Mouse (Mus musculus): ENCODE measurements around the gene Lrch3.
A peak's percentile ranks its signal among the peaks of the same experiment; 100 is the strongest.
"Not testable (repeated sequence)": the region's sequence is repeated elsewhere in the genome, so short reads cannot be mapped to it uniquely, and the experiment has no call there.

Gene Lrch3

DNA sequence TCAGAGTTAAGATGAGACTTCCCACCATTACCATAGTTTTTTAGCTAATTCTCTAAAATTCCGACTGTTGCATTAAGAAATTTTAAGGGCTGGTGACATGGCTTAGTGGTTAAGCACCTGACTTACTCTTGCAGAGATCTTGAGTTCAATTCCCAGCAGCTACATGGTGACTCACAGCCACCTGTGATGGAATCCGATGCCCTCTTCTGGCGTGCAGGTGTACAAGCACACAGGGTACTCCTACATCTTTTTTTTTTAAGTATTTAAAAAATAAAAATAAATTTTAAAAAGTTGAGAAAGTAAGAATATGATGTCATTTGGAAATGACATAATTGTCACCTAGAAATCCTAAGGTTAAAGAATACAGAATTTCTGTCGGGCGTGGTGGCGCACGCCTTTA is 25.9 kb upstream of the Lrch3 start:
- peak; percentile 70 for DNase-seq (ENCODE audit: low read depth, low spot score)

DNA sequence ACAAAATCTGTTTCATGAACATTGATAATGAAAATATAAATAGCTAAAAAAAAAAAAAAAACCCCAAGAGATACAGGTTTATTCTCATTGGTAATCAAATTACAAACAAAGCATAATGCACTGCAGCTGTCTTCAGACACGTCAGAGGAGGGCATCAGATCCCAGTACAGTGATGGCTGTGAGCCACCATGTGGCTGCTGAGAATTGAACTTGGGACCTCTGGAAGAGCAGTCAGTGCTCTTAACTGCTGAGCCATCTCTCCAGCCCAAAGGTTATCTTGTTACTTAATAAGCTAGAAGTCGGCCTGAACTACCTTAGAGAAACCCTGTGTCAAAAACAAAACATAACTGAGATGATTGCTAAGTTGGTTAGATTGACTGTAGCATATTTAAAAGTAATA is 24.0 kb upstream of the Lrch3 start:
- Histone ChIP-seq H3K27me3 (ENCODE audit: control insufficient read depth, insufficient read depth, low read length, poor library complexity, severe bottlenecking) (no peaks in the 10 kb centered on the region), H3K36me3 (ENCODE audit: control insufficient read depth, insufficient read depth, low read length, poor library complexity, severe bottlenecking) (0 out of 2 replicates have a peak, but pooled peaks cover 2% of the 10 kb centered on the region)
- DNase-seq (ENCODE audit: low read depth, low spot score), result no peak

More for the DNA sequence above, 25.9 kb upstream of the Lrch3 start:
- Histone ChIP-seq H3K27me3 (ENCODE audit: control insufficient read depth, insufficient read depth, low read length, poor library complexity, severe bottlenecking) (no peaks in the 10 kb centered on the region), H3K36me3 (ENCODE audit: control insufficient read depth, insufficient read depth, low read length, poor library complexity, severe bottlenecking) (peaks cover 2% of the 10 kb centered on the region; the same call in 1 of the 2 replicates)

DNA sequence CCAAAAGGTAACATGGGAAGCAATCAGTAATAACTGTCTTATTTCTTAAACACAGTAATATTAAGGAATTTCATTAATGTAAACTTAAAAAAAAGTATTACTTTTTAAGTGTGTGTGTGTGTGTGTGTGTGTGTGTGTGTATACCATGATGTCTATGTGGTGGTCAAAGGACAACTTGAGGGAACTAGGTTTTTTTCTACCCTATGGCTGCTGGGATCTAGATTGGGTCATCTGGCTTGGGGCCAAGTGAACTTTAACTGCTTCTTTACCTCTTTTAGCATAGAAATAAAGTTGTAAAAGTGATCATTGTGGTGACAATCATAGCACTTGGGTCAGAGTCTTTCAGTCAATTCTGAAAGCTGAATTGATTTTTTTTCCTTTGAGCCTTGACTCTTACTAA is 17.8 kb upstream of the Lrch3 start:
- no peak for DNase-seq (ENCODE audit: low read depth, low spot score)
- H3K36me3 ChIP-seq (ENCODE audit: control insufficient read depth, insufficient read depth, low read length, poor library complexity, severe bottlenecking), result peaks cover 5% of the 10 kb centered on the region; the same call in 1 of the 2 replicates
- H3K27me3 ChIP-seq (ENCODE audit: control insufficient read depth, insufficient read depth, low read length, poor library complexity, severe bottlenecking), result no peaks in the 10 kb centered on the region

DNA sequence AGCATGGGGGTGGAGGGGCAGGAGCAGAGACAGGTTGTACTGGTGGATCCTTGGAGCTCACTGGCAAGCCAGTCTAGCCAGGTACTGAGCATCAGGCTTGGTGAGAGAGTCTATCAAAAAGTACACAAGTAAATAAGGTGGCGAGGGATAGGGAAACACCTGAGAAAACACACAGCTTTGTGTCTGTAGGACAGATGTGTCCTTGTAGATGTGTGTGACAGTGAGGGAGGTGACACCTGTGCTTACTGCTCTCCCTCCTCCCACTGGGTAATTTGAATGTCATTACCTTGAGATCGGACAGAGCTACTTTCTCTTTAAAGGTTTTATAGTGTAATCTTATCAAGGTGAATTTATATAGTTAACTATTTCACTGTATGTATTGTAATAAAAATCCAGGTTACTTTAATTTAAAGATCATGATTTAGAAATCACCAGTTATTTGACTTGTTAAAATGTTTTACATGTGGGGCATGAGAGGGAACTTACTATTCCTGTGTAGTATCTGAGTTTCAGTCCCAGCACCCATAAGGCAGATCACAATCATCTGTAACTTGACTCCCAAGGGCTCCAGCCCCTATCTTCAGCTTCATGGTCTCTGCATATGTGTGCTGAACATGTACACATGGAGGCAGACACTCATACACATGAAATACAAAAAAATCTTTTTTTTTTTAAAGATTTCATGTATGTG is 12.4 kb upstream of the Lrch3 start:
- Histone ChIP-seq H3K27me3 (ENCODE audit: control insufficient read depth, insufficient read depth, low read length, poor library complexity, severe bottlenecking) (no peaks in the 10 kb centered on the region), H3K36me3 (ENCODE audit: control insufficient read depth, insufficient read depth, low read length, poor library complexity, severe bottlenecking) (peaks cover 3% of the 10 kb centered on the region; the same call in 1 of the 2 replicates)
- DNase-seq (ENCODE audit: low read depth, low spot score), result no peak

DNA sequence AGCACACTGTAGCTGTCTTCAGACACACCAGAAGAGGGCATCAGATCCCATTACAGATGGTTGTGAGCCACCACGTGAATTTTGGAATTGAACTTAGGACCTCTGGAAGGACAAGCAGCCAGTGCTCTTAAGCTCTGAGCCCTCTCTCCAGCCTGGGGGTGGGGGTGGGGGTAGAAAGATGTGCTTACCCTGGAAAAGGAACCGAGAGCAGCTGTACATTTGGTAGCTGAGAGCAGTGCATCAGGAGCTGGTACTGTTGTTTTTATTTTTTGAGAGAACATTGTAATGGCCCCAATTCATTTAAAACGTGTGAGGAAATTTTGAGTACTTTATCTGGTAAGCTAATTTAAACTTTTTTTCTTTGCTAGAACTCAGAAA is 11.9 kb upstream of the Lrch3 start:
- DNase-seq (ENCODE audit: low read depth, low spot score), result no peak
- Histone ChIP-seq H3K27me3 (ENCODE audit: control insufficient read depth, insufficient read depth, low read length, poor library complexity, severe bottlenecking) (no peaks in the 10 kb centered on the region), H3K36me3 (ENCODE audit: control insufficient read depth, insufficient read depth, low read length, poor library complexity, severe bottlenecking) (peaks cover 7% of the 10 kb centered on the region; the same call in 1 of the 2 replicates)

DNA sequence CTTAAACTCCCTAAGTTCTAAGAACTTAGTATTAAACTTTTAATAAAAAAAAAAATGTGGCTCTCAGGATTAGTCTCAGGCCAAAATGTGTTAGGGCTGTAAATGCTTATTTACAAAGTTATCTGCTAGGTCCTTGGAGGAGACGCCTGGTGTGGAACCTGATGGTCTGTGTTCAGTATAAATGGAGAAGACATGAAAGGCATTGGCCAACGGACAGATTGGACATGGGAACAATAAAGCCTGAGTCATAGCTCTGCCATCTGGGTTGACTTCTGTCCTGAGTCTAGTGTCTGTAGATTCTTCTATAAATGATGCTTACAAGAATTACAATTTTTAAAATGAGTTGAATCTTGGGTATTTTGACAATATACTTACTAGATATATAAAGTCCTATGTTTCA is 7.7 kb upstream of the Lrch3 start:
- no peak for DNase-seq (ENCODE audit: low read depth, low spot score)
- Histone ChIP-seq H3K27me3 (ENCODE audit: control insufficient read depth, insufficient read depth, low read length, poor library complexity, severe bottlenecking) (no peaks in the 10 kb centered on the region), H3K36me3 (ENCODE audit: control insufficient read depth, insufficient read depth, low read length, poor library complexity, severe bottlenecking) (peaks cover 5% of the 10 kb centered on the region; the same call in 1 of the 2 replicates)

DNA sequence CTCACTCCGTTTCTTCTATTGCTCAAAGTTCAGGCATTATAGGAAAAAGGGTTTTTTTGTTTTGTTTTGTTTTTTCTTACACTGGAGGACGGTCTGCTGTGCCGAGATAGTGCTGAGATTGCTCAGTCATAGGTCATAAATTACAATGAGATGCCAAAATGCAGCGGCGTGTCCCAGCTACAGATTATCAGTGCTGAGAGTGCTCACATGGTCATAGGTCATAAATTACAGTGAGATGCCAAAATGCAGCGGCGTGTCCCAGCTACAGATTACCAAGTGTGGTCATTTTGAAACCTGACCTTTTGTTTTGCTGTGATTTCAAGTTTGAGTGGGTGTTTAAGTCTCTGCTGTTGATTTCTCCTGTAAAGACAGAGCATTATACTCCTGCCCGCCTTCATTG is 7.2 kb upstream of the Lrch3 start:
- DNase-seq (ENCODE audit: low read depth, low spot score), result no peak
- Histone ChIP-seq H3K27me3 (ENCODE audit: control insufficient read depth, insufficient read depth, low read length, poor library complexity, severe bottlenecking) (no peaks in the 10 kb centered on the region), H3K36me3 (ENCODE audit: control insufficient read depth, insufficient read depth, low read length, poor library complexity, severe bottlenecking) (peaks cover 5% of the 10 kb centered on the region; the same call in 1 of the 2 replicates)

DNA sequence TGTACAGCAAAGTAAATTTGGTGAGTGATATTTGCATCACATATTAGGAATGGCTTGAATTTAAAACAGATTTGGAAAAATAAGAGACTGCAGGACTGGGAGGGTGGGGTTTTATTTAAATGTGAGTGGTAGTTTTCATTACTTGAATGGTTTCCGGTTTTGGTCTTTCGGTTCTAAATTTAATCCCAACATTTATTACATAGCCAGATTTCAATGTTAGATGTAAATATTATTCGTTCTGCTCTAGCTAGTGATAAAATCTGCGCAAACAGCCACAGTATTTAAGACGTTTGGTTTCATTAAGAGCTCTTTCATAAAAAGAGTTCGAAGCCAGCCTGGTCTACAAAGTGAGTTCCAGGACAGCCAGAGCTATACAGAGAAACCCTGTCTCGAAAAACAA is 688 bp upstream of the Lrch3 start:
- H3K36me3 ChIP-seq (ENCODE audit: control insufficient read depth, insufficient read depth, low read length, poor library complexity, severe bottlenecking), result no peaks in the 10 kb centered on the region
- DNase-seq (ENCODE audit: low read depth, low spot score), result no peak
- H3K27me3 ChIP-seq (ENCODE audit: control insufficient read depth, insufficient read depth, low read length, poor library complexity, severe bottlenecking), result no peaks in the 10 kb centered on the region

DNA sequence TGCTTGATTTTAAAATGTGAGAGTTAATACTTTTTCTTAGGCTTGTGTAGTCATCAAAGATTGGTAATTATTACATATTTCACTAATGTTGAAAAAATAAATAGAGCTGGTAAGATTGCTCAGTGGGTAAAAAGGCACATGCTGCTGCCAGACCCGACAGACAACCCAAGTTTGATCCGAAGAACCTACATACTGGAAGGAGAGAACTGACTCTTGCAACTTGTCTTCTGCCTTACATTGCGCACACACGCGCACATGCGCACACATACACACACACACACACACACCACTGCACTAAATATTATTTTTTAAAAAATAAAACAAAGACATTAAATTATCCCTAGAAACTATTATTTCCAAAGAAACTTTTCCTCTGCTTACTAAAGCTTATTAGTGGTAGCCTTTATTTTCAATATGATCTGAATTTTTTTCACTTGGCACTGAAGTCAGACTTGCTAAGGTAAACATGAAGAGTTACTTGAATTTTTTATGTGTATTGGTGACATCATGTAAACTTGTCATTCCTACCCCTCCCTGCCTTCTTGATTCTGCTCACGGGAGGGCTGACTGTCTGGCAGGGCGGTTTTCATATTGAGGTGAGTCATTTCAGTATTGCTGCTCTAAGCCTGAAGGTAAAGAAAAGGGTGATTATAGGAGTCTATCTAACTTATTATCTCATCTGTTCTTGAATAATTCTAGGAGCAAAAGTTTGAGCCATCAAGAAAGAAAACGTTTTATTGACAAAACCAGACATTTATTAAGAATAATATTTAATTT is 1.6 kb downstream of the Lrch3 start:
- peak; percentile 16 for DNase-seq (ENCODE audit: low read depth, low spot score)
- H3K36me3 ChIP-seq (ENCODE audit: control insufficient read depth, insufficient read depth, low read length, poor library complexity, severe bottlenecking), result 0 out of 2 replicates have a peak, but pooled peaks cover 2% of the 10 kb centered on the region
- no peaks in the 10 kb centered on the region for H3K27me3 ChIP-seq (ENCODE audit: control insufficient read depth, insufficient read depth, low read length, poor library complexity, severe bottlenecking)

DNA sequence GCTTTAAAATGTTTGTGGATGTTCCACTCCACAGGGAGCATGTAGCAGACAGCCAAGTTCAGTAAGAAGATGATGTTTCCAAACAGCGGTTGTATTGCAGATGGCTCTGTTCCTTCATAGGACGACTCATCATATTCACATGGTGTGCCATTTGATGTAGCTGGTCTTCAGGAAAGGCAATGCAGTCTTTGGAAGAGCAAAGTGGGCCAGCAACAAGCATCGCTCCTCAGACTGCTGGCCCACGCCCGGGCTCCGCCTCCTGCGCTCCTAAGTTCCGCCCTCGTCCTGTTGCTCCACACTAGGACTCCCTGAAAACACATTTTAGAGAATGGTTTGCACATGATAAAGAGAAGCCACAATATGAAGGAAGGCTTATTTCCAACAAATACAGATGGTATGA is 12.7 kb downstream of the Lrch3 start:
- not testable (repeated sequence) for H3K36me3 ChIP-seq (ENCODE audit: control insufficient read depth, insufficient read depth, low read length, poor library complexity, severe bottlenecking); DNase-seq (ENCODE audit: low read depth, low spot score); H3K27me3 ChIP-seq (ENCODE audit: control insufficient read depth, insufficient read depth, low read length, poor library complexity, severe bottlenecking)

DNA sequence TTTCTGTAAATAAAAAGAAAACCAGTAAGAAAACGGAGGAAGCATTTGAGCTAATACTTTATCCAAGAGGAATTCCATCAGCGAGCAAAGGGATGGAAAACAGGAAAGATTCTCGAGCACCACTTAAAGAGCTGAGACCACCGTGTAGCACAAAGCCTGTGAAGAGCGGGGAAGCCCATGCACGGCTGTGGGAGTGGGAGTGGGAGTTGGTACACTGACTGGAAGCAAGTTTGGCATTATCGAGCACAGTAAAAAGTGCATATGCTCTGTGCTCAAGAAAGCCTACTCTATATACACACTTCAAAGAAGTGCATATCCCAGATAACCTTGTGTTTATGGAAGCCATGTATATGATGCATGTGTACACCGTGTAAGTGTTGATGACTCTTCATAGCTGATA is 13.1 kb downstream of the Lrch3 start:
- Histone ChIP-seq H3K36me3 (ENCODE audit: control insufficient read depth, insufficient read depth, low read length, poor library complexity, severe bottlenecking) (no peaks in the 10 kb centered on the region), H3K27me3 (ENCODE audit: control insufficient read depth, insufficient read depth, low read length, poor library complexity, severe bottlenecking) (no peaks in the 10 kb centered on the region)
- DNase-seq (ENCODE audit: low read depth, low spot score), result no peak

DNA sequence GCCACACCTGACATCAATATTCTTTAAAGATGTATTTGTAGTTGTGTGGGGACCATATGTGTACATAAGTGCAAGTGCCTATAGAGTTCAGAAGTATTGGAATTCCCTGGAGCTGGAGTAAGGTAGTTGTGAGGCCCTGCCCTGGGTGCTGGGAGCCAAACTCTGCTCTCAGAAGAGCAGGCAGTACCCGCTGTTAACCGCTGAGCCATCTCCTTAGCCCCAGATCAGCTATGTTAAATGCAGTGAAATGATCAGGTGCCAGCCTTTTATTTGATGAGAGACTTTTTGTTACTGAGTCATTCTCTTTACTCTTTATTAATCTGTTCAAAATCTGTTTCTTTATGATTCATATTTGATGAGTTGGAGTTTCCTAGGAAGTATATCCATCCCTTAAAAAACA is 16.0 kb downstream of the Lrch3 start:
- no peaks in the 10 kb centered on the region for H3K36me3 ChIP-seq (ENCODE audit: control insufficient read depth, insufficient read depth, low read length, poor library complexity, severe bottlenecking)
- no peaks in the 10 kb centered on the region for H3K27me3 ChIP-seq (ENCODE audit: control insufficient read depth, insufficient read depth, low read length, poor library complexity, severe bottlenecking)
- DNase-seq (ENCODE audit: low read depth, low spot score), result no peak

DNA sequence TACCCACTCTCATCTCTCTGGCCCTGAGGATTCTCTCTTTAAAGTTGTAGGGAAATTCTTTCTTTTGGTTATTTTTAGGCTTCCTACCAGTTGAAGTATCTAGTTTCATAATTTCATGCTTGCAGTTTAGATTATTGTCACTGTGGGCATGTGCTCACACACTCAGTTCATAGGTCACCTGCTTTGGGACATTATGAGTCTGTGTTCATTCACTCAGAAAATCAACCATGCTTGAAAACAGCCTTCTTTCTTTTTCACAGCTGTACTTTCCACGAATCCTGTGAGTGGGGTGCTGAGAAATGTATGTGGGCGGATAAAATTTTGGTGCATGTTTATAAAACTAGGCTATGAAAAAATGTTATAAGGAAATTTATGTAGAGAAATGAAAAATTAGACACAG is 20.6 kb downstream of the Lrch3 start:
- H3K36me3 ChIP-seq (ENCODE audit: control insufficient read depth, insufficient read depth, low read length, poor library complexity, severe bottlenecking), result no peaks in the 10 kb centered on the region
- no peaks in the 10 kb centered on the region for H3K27me3 ChIP-seq (ENCODE audit: control insufficient read depth, insufficient read depth, low read length, poor library complexity, severe bottlenecking)
- DNase-seq (ENCODE audit: low read depth, low spot score), result peak; percentile 64

DNA sequence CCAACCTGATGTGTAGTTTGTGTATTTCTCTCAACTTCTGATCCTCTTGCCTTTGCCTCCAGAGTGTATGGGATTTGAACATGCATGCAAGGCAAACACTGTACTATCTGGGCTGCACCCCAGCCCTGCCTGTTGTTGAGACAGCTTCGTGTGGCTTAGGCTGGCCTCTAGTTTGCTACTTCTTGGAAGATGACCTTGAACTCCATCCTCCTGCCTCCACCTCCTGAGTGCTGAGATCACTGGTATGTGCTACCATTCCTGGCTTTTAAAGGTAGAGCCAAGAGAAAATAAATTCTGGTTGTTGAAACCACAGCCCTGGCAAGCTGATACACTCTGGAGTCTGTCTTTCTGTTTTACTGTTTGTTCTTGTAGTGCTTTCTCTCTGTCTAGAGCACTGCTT is 21.2 kb downstream of the Lrch3 start:
- no peaks in the 10 kb centered on the region for H3K36me3 ChIP-seq (ENCODE audit: control insufficient read depth, insufficient read depth, low read length, poor library complexity, severe bottlenecking)
- DNase-seq (ENCODE audit: low read depth, low spot score), result no peak
- H3K27me3 ChIP-seq (ENCODE audit: control insufficient read depth, insufficient read depth, low read length, poor library complexity, severe bottlenecking), result no peaks in the 10 kb centered on the region

DNA sequence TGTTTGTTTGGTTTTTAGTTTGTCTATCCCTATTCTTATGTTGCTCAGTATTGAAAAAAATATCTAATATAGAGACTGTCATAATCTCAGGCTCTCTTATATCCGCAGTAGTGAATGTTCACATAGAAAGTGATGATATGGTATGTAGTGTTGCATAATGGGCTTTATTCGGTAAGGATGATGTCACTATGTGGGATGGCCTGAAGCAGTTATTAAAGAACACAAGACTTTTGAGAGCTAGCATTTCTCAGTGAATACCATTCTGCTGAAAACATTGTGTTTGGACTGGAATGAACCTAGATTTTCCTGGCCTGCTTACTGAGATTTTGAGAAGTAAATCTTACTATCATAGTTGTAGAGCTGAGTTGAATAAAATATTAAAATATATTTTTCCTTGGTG is 23.5 kb downstream of the Lrch3 start:
- no peaks in the 10 kb centered on the region for H3K36me3 ChIP-seq (ENCODE audit: control insufficient read depth, insufficient read depth, low read length, poor library complexity, severe bottlenecking)
- H3K27me3 ChIP-seq (ENCODE audit: control insufficient read depth, insufficient read depth, low read length, poor library complexity, severe bottlenecking), result no peaks in the 10 kb centered on the region

More for the DNA sequence above, 23.5 kb downstream of the Lrch3 start:
- DNase-seq (ENCODE audit: low read depth, low spot score), result no peak

Measured in splenic B cell, adult 2 months (primary cell).